Mouse (Mus musculus) CD8-positive naive resting alpha-beta T cell, adult 2 months (primary cell): ENCODE results near the gene Mcemp1.

Source experiments
- DNase-seq, 2 experiments: peaks; one replicate each; pipeline ENCODE4 v3.0.0; 2022; ENCODE audit warnings: low read depth in 2 of 2, low spot score in 2 of 2

Mcemp1 gene

GRCm38 (mm10) chr8:3671980-3672491 lies 6.5 kb downstream of the Mcemp1 start, which contains the start of gene Fcor:
Fcor (minus strand) TSS chr8:3672362.
- DNase-seq, result peak; percentile 82 to 89

- no peak for DNase-seq
Measured at GRCm38 (mm10) chr8:3674671-3675070, 9.1 kb downstream of the Mcemp1 start.

- peak; percentile 93 to 94 for DNase-seq
Measured at GRCm38 (mm10) chr8:3676131-3676992, 10.8 kb downstream of the Mcemp1 start, which contains the start of gene Trappc5. Trappc5 (plus strand) TSS chr8:3676299.

- peak in 1 of 2 experiments; percentile 9 for DNase-seq
Measured at GRCm38 (mm10) chr8:3676993-3677579, 11.5 kb downstream of the Mcemp1 start.

GRCm38 (mm10) chr8:3678831-3679230 lies 13.3 kb downstream of the Mcemp1 start:
- no peak for DNase-seq

GRCm38 (mm10) chr8:3679236-3679635 lies 13.7 kb downstream of the Mcemp1 start:
- no peak for DNase-seq

GRCm38 (mm10) chr8:3679656-3680055 lies 14.1 kb downstream of the Mcemp1 start:
- no peak for DNase-seq

GRCm38 (mm10) chr8:3682435-3682834 lies 16.9 kb downstream of the Mcemp1 start:
- DNase-seq, result no peak

- no peak for DNase-seq
Measured at GRCm38 (mm10) chr8:3683408-3684176, 18.0 kb downstream of the Mcemp1 start.

- no peak for DNase-seq
Measured at GRCm38 (mm10) chr8:3684530-3684929, 19.0 kb downstream of the Mcemp1 start.

- DNase-seq, result no peak
Measured at GRCm38 (mm10) chr8:3685422-3685821, 19.9 kb downstream of the Mcemp1 start.

GRCm38 (mm10) chr8:3687537-3687936 lies 22.0 kb downstream of the Mcemp1 start:
- no peak for DNase-seq

- no peak for DNase-seq
Measured at GRCm38 (mm10) chr8:3690774-3691173, 25.2 kb downstream of the Mcemp1 start.

- DNase-seq, result no peak
Measured at GRCm38 (mm10) chr8:3694121-3694520, 28.6 kb downstream of the Mcemp1 start, which contains the start of gene Fcer2a. Fcer2a (minus strand) TSS chr8:3694175.

- no peak for DNase-seq
Measured at GRCm38 (mm10) chr8:3701491-3701890, 35.9 kb downstream of the Mcemp1 start.

- DNase-seq, result no peak
Measured at GRCm38 (mm10) chr8:3705711-3706110, 40.2 kb downstream of the Mcemp1 start.

- DNase-seq, result no peak
Measured at GRCm38 (mm10) chr8:3707611-3708010, 42.1 kb downstream of the Mcemp1 start.

GRCm38 (mm10) chr8:3710312-3710711 lies 44.8 kb downstream of the Mcemp1 start:
- no peak for DNase-seq

GRCm38 (mm10) chr8:3711646-3712045 lies 46.1 kb downstream of the Mcemp1 start:
- DNase-seq, result no peak

GRCm38 (mm10) chr8:3717321-3717954 lies 51.9 kb downstream of the Mcemp1 start:
- DNase-seq, result no peak

GRCm38 (mm10) chr8:3718559-3718958 lies 53.0 kb downstream of the Mcemp1 start:
- DNase-seq, result peak; percentile 55 to 57
